Mouse (Mus musculus): ENCODE data around the gene Afg3l1. TPM values are rescaled to one million over a fixed set of nuclear protein-coding genes. Genes with fewer than 3 reads are reported as not detected.
A peak's percentile ranks its signal among the peaks of the same experiment; 100 is the strongest.
"Not testable (repeated sequence)": the region's sequence is repeated elsewhere in the genome, so short reads cannot be mapped to it uniquely, and the experiment has no call there.

Gene Afg3l1
- total RNA-seq, 2 experiments from 2014 or later, result 24.7 to 27.9 TPM

- no peak for DNase-seq
Observed at GRCm38 (mm10) chr8:123467476-123467875, 10.2 kb upstream of the Afg3l1 start.

DNA sequence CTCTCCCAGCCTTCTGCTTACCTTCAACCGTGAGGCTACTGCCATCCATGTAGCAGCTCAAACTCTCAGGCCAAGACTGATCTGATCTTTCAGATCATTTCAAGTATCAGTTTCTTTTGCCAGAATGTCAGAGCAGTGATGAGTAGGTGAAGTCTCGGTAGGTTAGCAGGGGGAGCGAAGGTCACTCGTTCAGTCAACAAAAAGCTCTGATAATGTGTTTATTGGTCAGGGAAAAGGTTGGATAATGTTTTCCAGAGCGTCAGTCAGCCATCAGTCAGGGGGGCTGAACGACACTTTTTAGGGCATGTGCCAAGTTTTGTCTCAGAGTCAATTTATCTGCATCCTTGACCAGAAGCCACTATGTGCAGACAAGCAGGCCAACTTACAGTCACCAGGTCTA is 4.7 kb upstream of the Afg3l1 start:
- not testable (repeated sequence) for DNase-seq

- DNase-seq, result not testable (repeated sequence)
Observed at GRCm38 (mm10) chr8:123474549-123474948, 3.2 kb upstream of the Afg3l1 start.

DNA sequence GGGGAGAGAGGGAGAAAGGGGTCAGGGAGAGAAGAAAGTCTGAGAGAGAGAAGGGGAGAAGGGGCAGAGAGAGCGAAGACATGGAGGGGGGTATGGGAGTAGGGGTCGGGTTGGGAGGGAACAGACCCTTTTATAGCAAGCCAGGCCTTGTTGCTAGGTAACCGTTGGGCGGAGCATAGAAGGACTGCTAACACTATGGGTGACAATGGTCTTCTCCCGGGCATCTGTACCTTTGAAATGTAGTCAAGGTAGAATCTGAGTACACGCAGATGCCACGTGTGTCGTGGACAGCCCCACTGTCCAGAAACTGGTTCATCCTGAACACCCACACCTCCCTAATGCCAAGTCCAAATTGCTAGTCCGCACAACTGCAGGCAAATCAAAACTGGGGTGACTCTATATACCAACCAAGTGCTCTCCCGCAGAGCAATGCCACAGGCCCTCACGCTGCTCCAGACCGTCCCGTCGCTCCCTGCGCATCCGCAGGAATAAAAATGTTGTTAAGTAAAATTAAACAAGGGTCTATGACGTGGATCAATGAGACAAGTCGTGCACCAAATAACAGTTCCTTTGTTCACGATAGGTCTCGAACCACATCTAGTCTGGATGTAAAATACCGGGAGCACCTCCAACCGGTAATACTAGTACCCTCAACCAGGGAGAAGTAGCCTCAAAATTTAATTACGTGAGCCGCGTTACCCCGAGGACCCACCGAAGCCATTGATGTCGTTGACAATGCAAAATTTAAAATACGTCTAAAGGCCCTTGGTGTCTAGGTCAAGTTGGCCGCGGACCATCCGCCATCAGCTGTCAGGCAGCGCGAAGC is 579 bp upstream of the Afg3l1 start:
- DNase-seq, result peak in 1 of 2 experiments; percentile 19

DNA sequence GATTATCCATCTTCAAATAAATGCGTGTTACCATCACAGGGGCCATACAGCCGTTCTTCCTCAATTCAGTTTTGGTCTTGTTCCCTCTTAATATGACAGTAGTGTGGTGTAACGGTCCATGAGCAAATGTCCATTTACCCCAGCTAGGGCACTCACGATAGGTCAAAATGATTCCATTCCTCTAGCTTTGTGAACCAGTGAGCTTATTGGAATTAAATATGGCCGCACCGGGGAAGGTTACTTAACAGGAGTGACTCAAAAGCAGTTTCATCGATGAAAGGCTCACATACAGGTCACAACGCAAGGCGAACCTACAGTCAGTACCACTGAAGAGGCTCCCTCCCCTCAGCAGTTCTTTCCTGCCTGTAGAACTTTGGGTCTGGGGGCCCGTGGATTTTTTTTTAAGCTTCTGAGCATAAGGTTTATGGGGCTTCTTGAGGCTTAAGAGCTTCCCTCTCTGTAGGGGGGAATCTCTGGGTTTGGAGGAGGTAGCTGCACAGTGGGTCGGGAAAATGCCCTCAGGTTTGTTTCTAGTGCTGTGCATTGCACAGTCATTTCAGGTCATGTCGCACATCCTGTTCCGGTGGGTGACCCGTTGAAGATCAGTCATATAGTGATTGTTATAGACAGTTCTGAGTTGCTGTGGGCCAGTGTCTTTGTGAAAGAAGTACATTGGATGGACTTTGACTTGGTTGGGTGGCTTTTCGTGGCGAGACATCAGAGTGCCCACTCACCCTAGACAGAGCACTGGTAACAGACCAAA is 934 bp downstream of the Afg3l1 start:
- DNase-seq, result no peak

- no peak for DNase-seq
Observed at GRCm38 (mm10) chr8:123482627-123483026, 4.9 kb downstream of the Afg3l1 start.

DNA sequence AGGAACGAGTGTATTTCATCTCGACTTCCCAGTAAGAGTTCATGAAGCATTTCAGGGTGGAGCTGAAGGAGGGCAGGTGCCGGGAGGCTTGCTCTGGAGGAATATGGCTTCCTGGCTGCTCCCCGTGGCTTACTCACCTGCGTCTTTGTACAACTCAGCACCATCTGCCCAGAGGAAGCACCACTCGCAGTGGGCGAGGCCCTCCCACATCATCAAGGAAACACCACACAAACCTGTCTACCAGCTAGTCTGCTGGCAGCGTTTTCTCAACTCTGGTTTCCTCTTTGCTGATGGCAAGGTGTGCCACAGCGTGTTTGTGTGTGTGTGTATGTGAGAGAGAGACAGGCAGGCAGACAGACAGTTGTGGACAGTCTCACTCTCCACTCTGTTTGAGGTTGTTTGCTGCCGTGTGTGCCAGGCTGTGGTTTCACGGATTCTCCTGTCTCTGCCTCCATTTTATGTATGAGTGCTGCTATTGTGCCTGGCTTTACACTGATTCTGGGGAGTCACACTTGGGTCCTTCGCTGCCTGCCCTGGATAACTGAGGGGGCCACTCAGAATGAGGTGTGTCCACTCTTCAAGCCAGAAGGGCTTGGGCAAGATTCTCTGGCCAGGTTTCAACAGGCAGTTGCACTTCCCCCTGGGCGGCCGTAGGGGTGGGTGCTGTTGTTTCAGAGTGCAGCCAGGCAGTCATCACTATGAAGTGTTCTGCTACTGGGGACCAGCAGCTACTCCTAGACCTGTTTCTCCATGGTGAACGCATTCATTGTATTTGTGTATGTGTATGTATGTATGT is 13.8 kb downstream of the Afg3l1 start:
- no peak for DNase-seq

DNA sequence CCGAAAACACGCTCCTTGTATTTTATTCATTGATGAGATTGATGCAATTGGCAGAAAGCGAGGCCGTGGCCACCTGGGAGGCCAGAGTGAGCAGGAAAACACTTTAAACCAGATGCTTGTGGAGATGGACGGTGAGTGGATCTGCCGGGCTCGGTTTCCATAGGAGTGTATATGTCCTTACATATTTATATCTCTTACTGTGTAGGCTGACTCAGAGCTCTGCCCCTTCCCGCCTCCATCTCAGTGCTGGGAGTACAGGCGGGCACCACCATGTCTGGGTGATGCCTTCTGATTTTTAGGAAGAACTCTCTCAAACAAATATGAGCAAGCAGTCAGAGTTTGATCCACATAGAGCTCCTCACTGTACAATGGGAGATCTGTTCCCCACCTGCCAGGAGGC is 15.2 kb downstream of the Afg3l1 start:
- DNase-seq, result no peak

DNA sequence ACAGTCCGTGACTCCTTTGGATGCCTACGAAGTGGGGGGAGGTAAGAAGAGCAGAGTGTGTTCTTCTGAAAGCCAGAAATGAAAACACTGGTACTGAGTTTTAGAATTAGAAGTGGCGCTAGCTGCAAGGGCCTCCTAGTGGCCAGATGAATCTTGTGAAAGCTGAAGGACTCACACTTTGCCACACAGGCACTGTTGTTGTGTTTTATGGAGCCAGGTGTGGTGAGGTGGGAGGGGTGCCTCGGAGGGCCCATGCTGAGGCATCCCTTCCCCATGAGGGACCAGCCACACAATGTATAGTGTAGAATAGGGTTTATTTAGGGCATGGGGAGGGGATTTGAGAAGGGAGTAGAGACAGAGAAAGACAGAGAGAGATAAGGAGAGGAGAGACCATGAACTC is 20.0 kb downstream of the Afg3l1 start:
- DNase-seq, result no peak

DNA sequence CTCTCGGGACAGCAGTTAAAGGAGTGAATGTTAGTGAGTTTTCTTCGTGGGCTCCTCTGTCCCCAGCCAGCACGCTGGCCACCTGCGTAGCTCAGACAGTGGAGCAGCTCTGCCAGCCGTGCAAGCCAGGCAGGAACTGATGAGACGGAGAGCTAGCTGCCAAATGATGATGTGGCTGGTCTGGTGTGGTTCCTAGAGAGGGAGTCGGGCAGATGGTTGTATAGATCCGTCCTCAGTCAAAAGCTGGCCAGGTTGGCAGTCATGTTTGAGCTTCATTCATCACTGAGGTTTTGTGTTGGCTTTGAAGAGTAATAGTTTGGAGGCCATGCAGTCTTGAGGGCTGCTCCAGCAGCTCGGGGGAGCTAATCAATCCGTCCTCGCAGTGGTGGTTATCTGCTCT is 21.3 kb downstream of the Afg3l1 start:
- peak; percentile 34 for DNase-seq

DNA sequence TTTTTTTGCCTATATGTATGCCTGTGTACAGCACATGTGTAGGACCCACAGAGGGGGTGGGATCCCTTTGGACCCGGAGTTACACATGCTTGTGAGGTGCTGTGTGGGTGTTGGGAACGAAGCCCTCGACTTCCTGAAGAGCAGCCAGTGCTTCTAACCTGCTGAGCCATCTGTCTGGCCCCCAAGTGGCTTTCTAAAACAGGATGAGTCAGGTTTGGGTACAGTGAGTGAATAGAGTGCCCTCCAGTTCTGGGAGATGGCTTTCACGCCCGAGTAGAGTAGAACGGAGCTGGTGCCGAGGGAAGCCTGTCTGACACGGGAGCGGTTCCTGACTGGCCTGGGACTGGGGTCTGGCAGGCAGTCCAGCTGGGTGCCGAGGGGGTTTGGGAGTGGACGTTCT is 21.9 kb downstream of the Afg3l1 start:
- DNase-seq, result no peak

GRCm38 (mm10) chr8:123502192-123502591 is 24.5 kb downstream of the Afg3l1 start:
- no peak for DNase-seq

DNA sequence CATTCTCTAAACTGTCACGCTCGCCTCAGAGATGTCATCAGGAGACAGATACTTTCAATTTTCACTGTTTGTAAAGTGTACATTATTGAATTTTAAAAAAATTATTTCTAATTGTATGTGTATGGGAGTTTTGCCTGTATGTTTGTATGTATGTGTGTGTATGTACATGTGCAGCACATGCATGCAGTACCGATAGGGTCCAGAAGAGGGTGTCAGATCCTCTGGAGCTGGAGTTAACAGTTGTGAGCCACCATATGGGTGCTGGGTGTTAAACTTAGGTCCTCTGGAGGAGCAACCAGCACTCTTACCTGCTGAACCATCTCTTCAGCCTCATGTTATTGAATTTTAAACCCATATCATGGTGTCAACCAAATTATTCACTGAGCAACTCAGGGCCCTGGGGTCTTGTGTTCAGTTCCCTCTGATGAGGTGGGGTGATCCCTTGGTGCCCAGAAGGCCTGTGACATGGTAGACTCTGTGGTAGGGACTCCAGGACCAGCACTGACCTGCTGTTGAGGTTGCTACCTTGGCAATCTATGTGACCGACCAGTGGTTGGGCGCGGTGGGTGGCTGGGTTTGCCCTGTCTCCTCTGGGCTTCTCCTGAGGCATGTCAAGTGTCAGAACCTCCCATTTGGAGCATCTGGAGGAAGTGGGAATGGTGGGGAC is 26.2 kb downstream of the Afg3l1 start:
- no peak for DNase-seq

- no peak for DNase-seq
Observed at GRCm38 (mm10) chr8:123504591-123505195, 27.0 kb downstream of the Afg3l1 start.

DNA sequence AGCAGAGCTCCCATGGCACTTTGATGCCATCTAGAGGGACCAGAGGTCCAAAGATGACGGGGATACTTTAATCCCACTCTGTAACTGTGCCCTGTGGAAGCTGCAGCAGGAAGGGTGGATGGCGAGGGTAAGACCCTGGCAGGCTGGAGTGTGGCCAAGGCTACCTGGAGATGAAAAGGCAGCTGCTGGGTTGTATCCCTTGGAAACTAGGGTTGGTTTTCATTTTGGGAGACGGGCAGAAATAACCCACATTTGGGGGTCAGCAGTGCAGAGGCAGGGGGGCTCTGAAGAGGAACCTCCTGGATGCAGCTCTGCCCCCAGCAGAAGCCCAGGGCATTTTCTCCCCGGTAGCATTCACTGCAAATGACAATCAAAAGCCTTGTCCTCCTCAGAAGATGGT is 27.6 kb downstream of the Afg3l1 start:
- no peak for DNase-seq

GRCm38 (mm10) chr8:123505695-123506094 is 28.0 kb downstream of the Afg3l1 start:
- DNase-seq, result no peak

DNA sequence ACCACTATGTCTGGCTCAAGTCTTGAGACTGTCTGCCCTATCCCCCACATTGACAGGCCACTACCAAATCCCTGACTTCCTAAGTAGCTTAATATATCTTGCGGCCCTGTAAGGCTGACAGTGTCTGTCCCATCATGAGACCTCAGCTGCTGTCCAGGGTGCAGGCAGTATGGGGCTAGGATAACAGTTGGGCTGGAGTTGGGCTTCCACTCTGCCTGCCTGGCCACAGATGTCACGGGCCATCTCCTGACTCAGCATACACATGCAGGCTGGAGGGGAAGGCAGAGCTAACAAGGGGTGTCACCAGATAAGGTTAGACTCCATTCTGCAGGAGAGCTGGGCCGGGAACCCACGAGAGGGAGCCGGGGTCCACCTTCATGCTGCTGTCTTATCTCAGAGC is 29.4 kb downstream of the Afg3l1 start:
- DNase-seq, result no peak

DNA sequence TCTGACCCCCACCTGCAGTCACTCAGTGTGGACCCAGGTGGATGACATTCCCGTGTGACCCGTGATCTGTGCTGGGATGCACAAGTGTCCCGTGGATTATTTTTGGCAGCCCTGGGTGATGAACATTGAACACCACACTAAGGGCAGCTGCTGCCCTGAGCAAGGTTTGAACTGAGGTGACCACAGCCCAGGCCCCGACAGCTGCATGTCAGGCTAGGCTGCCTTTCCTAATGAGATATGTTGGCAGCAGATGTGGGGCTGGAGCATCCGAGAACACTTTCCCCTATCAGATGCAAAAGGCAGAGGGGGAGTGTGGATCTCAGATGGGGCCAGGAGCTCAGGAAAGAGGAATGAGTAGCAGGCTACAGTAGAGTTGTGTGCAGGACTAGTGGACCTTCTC is 33.1 kb downstream of the Afg3l1 start:
- DNase-seq, result no peak

DNA sequence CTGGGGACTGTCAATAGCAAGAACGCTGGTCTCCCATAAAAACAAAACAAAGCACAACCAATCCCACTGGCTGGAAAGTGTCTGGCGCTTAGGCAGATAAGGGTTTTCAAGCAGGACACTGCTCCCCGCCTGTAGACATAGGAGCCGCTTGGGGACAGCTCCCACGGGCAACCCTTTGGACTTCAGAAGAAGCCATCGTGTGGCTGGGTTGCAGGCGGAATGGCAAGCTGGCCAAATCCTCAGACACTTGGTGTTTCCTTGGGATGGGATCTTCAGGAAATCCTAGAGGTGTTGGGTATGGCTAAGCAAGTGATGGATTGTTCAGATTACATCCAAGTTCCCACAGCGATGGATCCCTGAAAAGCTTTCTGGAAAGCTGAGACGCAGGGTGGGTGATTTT is 36.4 kb downstream of the Afg3l1 start:
- peak in 1 of 2 experiments; percentile 15 for DNase-seq

- peak; percentile 34 for DNase-seq
Observed at GRCm38 (mm10) chr8:123514781-123515539, 37.3 kb downstream of the Afg3l1 start, which contains the start of gene Dbndd1. TSS of gene Dbndd1 (minus strand) at chr8:123515463.

DNA sequence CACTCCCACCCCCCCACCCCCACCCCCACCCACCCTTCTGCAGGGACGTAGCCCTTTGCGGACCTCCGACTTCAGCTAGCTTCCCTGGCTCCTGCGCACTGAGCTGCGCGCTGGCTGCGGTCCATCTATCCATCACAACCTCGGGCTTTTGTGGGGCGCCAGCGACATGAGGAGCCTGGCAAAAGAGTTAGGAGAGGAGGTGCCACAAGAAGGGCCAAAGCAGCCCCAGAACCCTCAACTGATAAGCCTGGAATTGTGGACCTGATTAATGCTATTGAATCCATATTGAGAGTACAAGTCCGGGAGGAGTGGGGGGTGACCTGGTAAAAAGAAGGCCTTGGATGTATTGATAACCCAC is 37.8 kb downstream of the Afg3l1 start:
- no peak for DNase-seq
